Mouse (Mus musculus): ENCODE results near the gene Stk40. TPM values are rescaled to one million over a fixed set of nuclear protein-coding genes. Genes with fewer than 3 reads are reported as not detected.
A peak's percentile ranks its signal among the peaks of the same experiment; 100 is the strongest.

The Stk40 gene
- polyA plus RNA-seq, 1 experiment from 2014 or later, result 29.5 TPM

DNA sequence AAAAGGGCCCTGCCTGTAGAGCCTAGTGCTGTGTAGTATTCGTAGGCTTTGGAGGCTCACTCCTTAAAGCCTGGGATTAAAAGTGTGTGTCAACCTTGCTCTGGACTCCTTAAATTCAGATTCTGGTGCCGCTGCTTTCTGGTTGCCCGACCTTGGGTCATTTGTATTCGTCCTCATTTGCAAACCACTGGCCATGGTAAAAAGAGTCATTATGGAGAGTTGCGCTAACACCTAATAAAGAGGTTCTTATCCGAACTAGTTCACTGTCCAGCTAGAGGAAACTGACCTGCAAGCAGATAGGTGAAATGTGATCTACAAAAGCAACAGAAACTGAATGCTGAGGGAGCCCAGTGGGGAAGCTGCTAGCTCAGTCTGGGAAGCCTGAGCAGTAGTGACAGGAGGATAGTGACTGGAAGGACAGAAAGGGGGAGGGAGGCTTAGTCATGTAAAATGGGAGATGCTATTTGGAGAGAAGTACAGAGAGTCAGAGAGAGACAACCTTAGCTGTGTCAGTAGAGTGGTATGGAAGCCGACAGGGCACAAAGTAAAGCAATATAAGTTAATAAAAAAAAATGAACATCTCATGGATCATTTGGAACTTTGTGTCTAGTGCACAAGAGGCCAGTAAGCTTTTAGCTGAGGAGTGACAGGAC is 1.5 kb downstream of the Stk40 start:
- Histone ChIP-seq H3K27me3 (replicated peaks; ENCODE audit: control insufficient read depth, insufficient read depth, low read length) (no peaks in the 10 kb centered on the region), H3K9me3 (ENCODE audit: control insufficient read depth, low read length) (no peaks in the 10 kb centered on the region), H3K36me3 (ENCODE audit: control insufficient read depth, insufficient read depth, low read length) (no peaks in the 10 kb centered on the region), H3K27ac (ENCODE audit: low read depth, low read length) (no peak overlapping the region), H3K9ac (ENCODE audit: low read depth, low read length) (peak overlapping the region; percentile 89), H3K4me2 (ENCODE audit: low read length) (peak overlapping the region; percentile 82), H3K4me1 (ENCODE audit: control insufficient read depth, insufficient read depth, low read depth, low read length) (peaks cover 46% of the 10 kb centered on the region), H3K4me3 (ENCODE audit: low read length) (peak overlapping the region; percentile 91)
- ATAC-seq, result no peak
- 47% methylated on average over 7 of the region's 7 CpGs for WGBS

GRCm38 (mm10) chr4:126108061-126108740 is 4.4 kb downstream of the Stk40 start:
- Histone ChIP-seq H3K4me3 (ENCODE audit: low read length) (no peak overlapping the region), H3K27ac (ENCODE audit: low read depth, low read length) (0 out of 2 replicates have a peak overlapping the region, but pooled peaks have one; percentile 36), H3K9ac (ENCODE audit: low read depth, low read length) (peak overlapping the region; percentile 38; the same call in 1 of the 2 replicates), H3K36me3 (ENCODE audit: control insufficient read depth, insufficient read depth, low read length) (no peaks in the 10 kb centered on the region), H3K27me3 (replicated peaks; ENCODE audit: control insufficient read depth, insufficient read depth, low read length) (no peaks in the 10 kb centered on the region), H3K4me1 (ENCODE audit: control insufficient read depth, insufficient read depth, low read depth, low read length) (peaks cover 53% of the 10 kb centered on the region), H3K4me2 (ENCODE audit: low read length) (no peak overlapping the region), H3K9me3 (ENCODE audit: control insufficient read depth, low read length) (no peaks in the 10 kb centered on the region)
- WGBS, result 56% methylated on average over 8 of the region's 8 CpGs
- no peak for ATAC-seq

GRCm38 (mm10) chr4:126109613-126110373 is 6.0 kb downstream of the Stk40 start:
- 74% methylated on average over 10 of the region's 10 CpGs for WGBS
- Histone ChIP-seq H3K4me3 (ENCODE audit: low read length) (no peak overlapping the region), H3K9ac (ENCODE audit: low read depth, low read length) (peak overlapping the region; percentile 50), H3K27ac (ENCODE audit: low read depth, low read length) (peak overlapping the region; percentile 75), H3K9me3 (ENCODE audit: control insufficient read depth, low read length) (no peaks in the 10 kb centered on the region), H3K27me3 (replicated peaks; ENCODE audit: control insufficient read depth, insufficient read depth, low read length) (no peaks in the 10 kb centered on the region), H3K4me1 (ENCODE audit: control insufficient read depth, insufficient read depth, low read depth, low read length) (peaks cover 49% of the 10 kb centered on the region), H3K4me2 (ENCODE audit: low read length) (no peak overlapping the region; the same call in 1 of the 2 replicates), H3K36me3 (ENCODE audit: control insufficient read depth, insufficient read depth, low read length) (no peaks in the 10 kb centered on the region)
- no peak for ATAC-seq

- Histone ChIP-seq H3K27me3 (replicated peaks; ENCODE audit: control insufficient read depth, insufficient read depth, low read length) (no peaks in the 10 kb centered on the region), H3K9me3 (ENCODE audit: control insufficient read depth, low read length) (no peaks in the 10 kb centered on the region), H3K4me3 (ENCODE audit: low read length) (no peak overlapping the region), H3K4me1 (ENCODE audit: control insufficient read depth, insufficient read depth, low read depth, low read length) (peaks cover 41% of the 10 kb centered on the region), H3K4me2 (ENCODE audit: low read length) (peak overlapping the region; percentile 33), H3K9ac (ENCODE audit: low read depth, low read length) (peak overlapping the region; percentile 50), H3K36me3 (ENCODE audit: control insufficient read depth, insufficient read depth, low read length) (no peaks in the 10 kb centered on the region), H3K27ac (ENCODE audit: low read depth, low read length) (peak overlapping the region; percentile 75)
- 7% methylated on average over 12 of the region's 12 CpGs for WGBS
- peak; percentile 64 for ATAC-seq
These were observed 6.8 kb downstream of the Stk40 start for GRCm38 (mm10) chr4:126110374-126111152.

- peaks cover 35% of the 10 kb centered on the region for H3K4me1 ChIP-seq (ENCODE audit: control insufficient read depth, insufficient read depth, low read depth, low read length)
- H3K9me3 ChIP-seq (ENCODE audit: control insufficient read depth, low read length), result no peaks in the 10 kb centered on the region
- 20% methylated on average over 7 of the region's 7 CpGs for WGBS
- ATAC-seq, result no peak
- no peaks in the 10 kb centered on the region for H3K36me3 ChIP-seq (ENCODE audit: control insufficient read depth, insufficient read depth, low read length)
- peak overlapping the region; percentile 75 for H3K27ac ChIP-seq (ENCODE audit: low read depth, low read length)
- H3K27me3 ChIP-seq (replicated peaks; ENCODE audit: control insufficient read depth, insufficient read depth, low read length), result no peaks in the 10 kb centered on the region
- no peak overlapping the region for H3K4me3 ChIP-seq (ENCODE audit: low read length)
- peak overlapping the region; percentile 50 for H3K9ac ChIP-seq (ENCODE audit: low read depth, low read length)
- H3K4me2 ChIP-seq (ENCODE audit: low read length), result peak overlapping the region; percentile 33
These were observed 7.4 kb downstream of the Stk40 start for GRCm38 (mm10) chr4:126111153-126111549.

DNA sequence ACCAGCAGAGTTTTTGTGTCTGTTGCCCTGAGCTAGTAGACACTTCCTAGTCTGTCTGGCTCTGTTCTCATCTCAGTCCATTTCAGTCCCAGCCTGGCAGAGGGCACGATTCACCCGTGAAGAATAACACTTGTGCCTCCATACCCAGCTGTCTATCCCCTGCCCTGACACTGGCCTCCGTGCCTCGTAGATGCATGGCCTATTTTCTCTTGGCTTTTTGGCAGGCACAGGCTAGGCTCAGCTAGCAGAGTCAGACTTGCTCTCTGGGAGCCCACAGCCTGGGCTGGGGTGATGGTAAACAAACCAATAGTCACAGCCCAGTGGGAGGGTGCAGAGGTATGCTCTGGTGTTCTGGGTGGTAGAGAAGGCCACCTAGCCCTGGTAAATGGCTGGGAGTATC is 9.5 kb downstream of the Stk40 start:
- peaks cover 26% of the 10 kb centered on the region for H3K4me1 ChIP-seq (ENCODE audit: control insufficient read depth, insufficient read depth, low read depth, low read length)
- 56% methylated on average over 4 of the region's 4 CpGs for whole genome bisulfite sequencing

DNA sequence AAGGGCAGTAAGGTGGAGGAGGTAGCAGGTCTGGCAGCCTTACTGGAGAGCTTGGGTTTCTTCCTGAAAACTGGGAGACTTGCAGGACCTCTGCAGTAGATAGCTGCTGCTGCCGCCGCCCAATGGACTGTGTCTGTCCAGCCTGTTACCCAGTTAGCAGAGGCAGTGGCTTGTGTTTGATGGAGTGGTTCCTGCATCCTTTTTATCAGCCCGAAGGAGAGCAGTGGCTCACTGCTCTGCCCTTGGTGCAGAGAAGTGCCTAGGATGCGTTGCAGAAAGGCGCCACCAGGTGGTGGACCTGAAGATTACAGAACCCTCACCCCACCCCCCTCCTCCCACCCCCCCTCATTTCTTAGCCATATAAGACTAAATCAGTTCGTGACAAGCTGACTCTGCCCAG is 10.2 kb downstream of the Stk40 start:
- ATAC-seq, result no peak
- no peaks in the 10 kb centered on the region for H3K36me3 ChIP-seq (ENCODE audit: control insufficient read depth, insufficient read depth, low read length)
- H3K4me1 ChIP-seq (ENCODE audit: control insufficient read depth, insufficient read depth, low read depth, low read length), result peaks cover 21% of the 10 kb centered on the region
- no peaks in the 10 kb centered on the region for H3K27me3 ChIP-seq (replicated peaks; ENCODE audit: control insufficient read depth, insufficient read depth, low read length)
- H3K27ac ChIP-seq (ENCODE audit: low read depth, low read length), result no peak overlapping the region
- H3K4me2 ChIP-seq (ENCODE audit: low read length), result no peak overlapping the region
- H3K9me3 ChIP-seq (ENCODE audit: control insufficient read depth, low read length), result no peaks in the 10 kb centered on the region
- no peak overlapping the region for H3K9ac ChIP-seq (ENCODE audit: low read depth, low read length)
- WGBS, result 26% methylated on average over 6 of the region's 6 CpGs
- H3K4me3 ChIP-seq (ENCODE audit: low read length), result no peak overlapping the region

More for the DNA sequence above, 9.5 kb downstream of the Stk40 start:
- no peak overlapping the region for H3K9ac ChIP-seq (ENCODE audit: low read depth, low read length)
- no peak overlapping the region for H3K4me2 ChIP-seq (ENCODE audit: low read length)
- no peak overlapping the region for H3K4me3 ChIP-seq (ENCODE audit: low read length)
- no peaks in the 10 kb centered on the region for H3K9me3 ChIP-seq (ENCODE audit: control insufficient read depth, low read length)
- ATAC-seq, result no peak
- no peak overlapping the region for H3K27ac ChIP-seq (ENCODE audit: low read depth, low read length)
- H3K36me3 ChIP-seq (ENCODE audit: control insufficient read depth, insufficient read depth, low read length), result no peaks in the 10 kb centered on the region
- no peaks in the 10 kb centered on the region for H3K27me3 ChIP-seq (replicated peaks; ENCODE audit: control insufficient read depth, insufficient read depth, low read length)

DNA sequence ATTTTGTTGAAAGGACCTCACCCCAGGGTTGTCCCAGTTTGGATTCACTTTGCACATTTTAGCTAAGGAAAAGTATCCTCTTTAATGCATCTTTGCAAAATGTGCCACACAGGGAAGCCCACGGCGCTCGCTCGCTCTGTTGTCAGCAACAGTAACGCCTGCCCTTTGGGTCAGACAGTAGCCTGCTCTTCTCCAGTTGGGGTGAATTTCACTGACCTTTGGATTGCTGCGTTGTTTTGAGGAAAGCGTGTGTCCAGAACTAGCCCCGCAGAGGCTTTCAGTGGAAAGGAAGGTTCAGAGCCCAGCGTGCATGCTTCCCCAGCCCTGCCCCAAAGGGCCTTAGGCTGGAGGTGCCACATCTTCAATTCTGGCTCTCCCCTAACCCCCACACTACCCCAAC is 11.7 kb downstream of the Stk40 start:
- H3K9ac ChIP-seq (ENCODE audit: low read depth, low read length), result no peak overlapping the region
- no peaks in the 10 kb centered on the region for H3K27me3 ChIP-seq (replicated peaks; ENCODE audit: control insufficient read depth, insufficient read depth, low read length)
- H3K4me1 ChIP-seq (ENCODE audit: control insufficient read depth, insufficient read depth, low read depth, low read length), result peaks cover 11% of the 10 kb centered on the region
- no peaks in the 10 kb centered on the region for H3K36me3 ChIP-seq (ENCODE audit: control insufficient read depth, insufficient read depth, low read length)
- no peak for ATAC-seq
- H3K4me3 ChIP-seq (ENCODE audit: low read length), result no peak overlapping the region
- no peak overlapping the region for H3K27ac ChIP-seq (ENCODE audit: low read depth, low read length)
- H3K4me2 ChIP-seq (ENCODE audit: low read length), result no peak overlapping the region
- 83% methylated on average over 9 of the region's 9 CpGs for WGBS
- H3K9me3 ChIP-seq (ENCODE audit: control insufficient read depth, low read length), result no peaks in the 10 kb centered on the region

All from hindbrain, embryonic 16.5 days (tissue).